ENCODE assay signal across 12 mouse cellular contexts in the genomic region with DNA sequence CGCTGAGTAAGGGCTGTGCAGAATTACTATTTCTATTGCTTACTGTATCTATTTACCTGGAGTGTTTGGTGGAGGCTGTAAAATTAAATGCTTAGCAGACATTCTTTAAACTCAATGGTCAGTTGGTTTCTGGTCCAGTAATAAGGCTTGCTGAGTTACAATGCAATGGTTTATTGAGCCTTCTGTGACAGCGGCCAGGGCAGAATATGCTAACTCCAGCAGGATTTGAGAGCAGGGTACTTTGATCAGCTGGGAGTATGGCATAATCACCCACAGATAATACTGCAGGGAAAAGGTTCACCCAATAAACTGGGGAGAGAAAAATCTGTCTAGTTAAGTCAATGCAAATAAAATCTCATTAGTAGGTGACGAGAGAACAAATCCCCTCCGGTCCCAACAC.
DNase-seq lines count a peak whose midpoint lies in the region; ATAC-seq and TF ChIP-seq lines count a peak whose summit lies in the region.
"Had no signal": no experiment of that assay in that cellular context is flagged by ENCODE, and none has a peak within 500 bp of the region (broad histone marks: within the 10 kb centered on the region; RNA-seq: fewer than 3 reads in every experiment).

No protein-coding gene starts in this region.

- H3K36me3 ChIP-seq in hindbrain, embryonic 12.5 days: no peaks in the 10 kb centered on the region
- no peaks in the 10 kb centered on the region for H3K36me3 ChIP-seq in hindbrain, postnatal 0 days (ENCODE audit: insufficient read depth, low read length)
- H3K36me3 ChIP-seq in liver, embryonic 14.5 days (replicated peaks; ENCODE audit: control insufficient read depth, insufficient read depth, low read depth): no peaks in the 10 kb centered on the region
- no peaks in the 10 kb centered on the region for H3K36me3 ChIP-seq in limb, embryonic 11.5 days (ENCODE audit: control insufficient read depth, insufficient read depth, low read length)
- H3K36me3 ChIP-seq in stomach, embryonic 16.5 days (ENCODE audit: control insufficient read depth, insufficient read depth, low read length): no peaks in the 10 kb centered on the region
- H3K36me3 ChIP-seq: lung, embryonic 15.5 days had no signal

- H3K9ac ChIP-seq in hindbrain, embryonic 12.5 days: no peak overlapping the region
- H3K9ac ChIP-seq in hindbrain, postnatal 0 days (replicated peaks; ENCODE audit: low read length): no peak overlapping the region
- H3K9ac ChIP-seq in liver, embryonic 14.5 days (replicated peaks): no peak overlapping the region
- H3K9ac ChIP-seq in limb, embryonic 11.5 days (ENCODE audit: low read length): no peak overlapping the region
- no peak overlapping the region for H3K9ac ChIP-seq in stomach, embryonic 16.5 days (ENCODE audit: low read length)
- H3K9ac ChIP-seq: lung, embryonic 15.5 days had no signal

- no peaks in the 10 kb centered on the region for H3K9me3 ChIP-seq in hindbrain, embryonic 12.5 days (replicated peaks)
- H3K9me3 ChIP-seq in hindbrain, postnatal 0 days (ENCODE audit: low read length): no peaks in the 10 kb centered on the region
- no peaks in the 10 kb centered on the region for H3K9me3 ChIP-seq in liver, embryonic 14.5 days (ENCODE audit: control insufficient read depth, low read length)
- H3K9me3 ChIP-seq in limb, embryonic 11.5 days (ENCODE audit: control insufficient read depth, low read length): no peaks in the 10 kb centered on the region
- no peaks in the 10 kb centered on the region for H3K9me3 ChIP-seq in stomach, embryonic 16.5 days (replicated peaks; ENCODE audit: control insufficient read depth, low read length)
- H3K9me3 ChIP-seq: lung, embryonic 15.5 days had no signal

- H3K4me1 ChIP-seq in hindbrain, embryonic 12.5 days: peaks cover 66% of the 10 kb centered on the region
- H3K4me1 ChIP-seq in hindbrain, postnatal 0 days (ENCODE audit: insufficient read depth, low read length): 0 out of 2 replicates have a peak, but pooled peaks cover 3% of the 10 kb centered on the region
- H3K4me1 ChIP-seq in liver, embryonic 14.5 days (replicated peaks; ENCODE audit: control insufficient read depth in 2 of 2, insufficient read depth in 2 of 2, low read length in 1 of 2): no peaks in the 10 kb centered on the region; a peak in 1 of 4 replicates
- H3K4me1 ChIP-seq in limb, embryonic 11.5 days (ENCODE audit: control insufficient read depth, insufficient read depth, low read length): peaks cover 20% of the 10 kb centered on the region
- peaks cover 14% of the 10 kb centered on the region for H3K4me1 ChIP-seq in stomach, embryonic 16.5 days (ENCODE audit: control insufficient read depth, insufficient read depth, low read length)

- no peak for ATAC-seq in hindbrain, embryonic 12.5 days (ENCODE audit: low FRiP score)
- no peak for ATAC-seq in hindbrain, postnatal 0 days
- ATAC-seq in liver, embryonic 14.5 days (ENCODE audit: insufficient read depth): no peak
- ATAC-seq in limb, embryonic 11.5 days (ENCODE audit: insufficient number of reproducible peaks, low FRiP score, low TSS enrichment, low read depth): no peak
- no peak for ATAC-seq in stomach, embryonic 16.5 days (ENCODE audit: insufficient read depth, low FRiP score)

- peak overlapping the region; percentile 19 for H3K27ac ChIP-seq in hindbrain, embryonic 12.5 days
- H3K27ac ChIP-seq in hindbrain, postnatal 0 days: no peak overlapping the region
- no peak overlapping the region for H3K27ac ChIP-seq in liver, embryonic 14.5 days
- H3K27ac ChIP-seq in limb, embryonic 11.5 days (replicated peaks; ENCODE audit: low read depth, low read length): peak overlapping the region; percentile 25
- 0 out of 2 replicates have a peak overlapping the region, but pooled peaks have one; percentile 15 for H3K27ac ChIP-seq in stomach, embryonic 16.5 days (ENCODE audit: low read length)
- H3K27ac ChIP-seq: kidney, postnatal 0 days; lung, embryonic 15.5 days had no signal

- no peak for DNase-seq in hindbrain, postnatal 0 days (ENCODE audit: low spot score)
- DNase-seq in liver, embryonic 14.5 days (ENCODE audit: low read depth in 3 of 3, low spot score in 3 of 3): no peak
- no peak for DNase-seq in liver
- DNase-seq in limb, embryonic 11.5 days (ENCODE audit: low spot score): no peak
- DNase-seq in adrenal gland, postnatal 10 days: no peak
- DNase-seq in adipocyte (ENCODE audit: low spot score): no peak
- DNase-seq: adrenal gland, postnatal 36 days; cerebellum, adult 11 months had no signal

- TF ChIP-seq CTCF in hindbrain, postnatal 0 days (IDR thresholded peaks at IDR 0.05; ENCODE audit: low read depth): no peak
- no peak for TF ChIP-seq CTCF in liver, embryonic 14.5 days (IDR thresholded peaks at IDR 0.05; ENCODE audit: low read depth)

- no peak overlapping the region for H3K4me2 ChIP-seq in hindbrain, embryonic 12.5 days (replicated peaks)
- no peak overlapping the region for H3K4me2 ChIP-seq in hindbrain, postnatal 0 days (ENCODE audit: low read depth, low read length)
- H3K4me2 ChIP-seq in liver, embryonic 14.5 days (ENCODE audit: low read depth): peak overlapping the region; percentile 31; the same call in 1 of the 2 replicates
- H3K4me2 ChIP-seq in limb, embryonic 11.5 days (ENCODE audit: low read depth, severe bottlenecking): no peak overlapping the region
- no peak overlapping the region for H3K4me2 ChIP-seq in stomach, embryonic 16.5 days (ENCODE audit: low read depth, low read length)
- H3K4me2 ChIP-seq: lung, embryonic 15.5 days had no signal

- no peaks in the 10 kb centered on the region for H3K27me3 ChIP-seq in hindbrain, embryonic 12.5 days
- H3K27me3 ChIP-seq in hindbrain, postnatal 0 days (ENCODE audit: insufficient read depth, low read length): no peaks in the 10 kb centered on the region
- H3K27me3 ChIP-seq in liver, embryonic 14.5 days (ENCODE audit: control insufficient read depth, insufficient read depth, low read length): no peaks in the 10 kb centered on the region
- no peaks in the 10 kb centered on the region for H3K27me3 ChIP-seq in limb, embryonic 11.5 days (ENCODE audit: control insufficient read depth, insufficient read depth, low read length)
- no peaks in the 10 kb centered on the region for H3K27me3 ChIP-seq in stomach, embryonic 16.5 days (ENCODE audit: control insufficient read depth, insufficient read depth, low read length)
- H3K27me3 ChIP-seq: lung, embryonic 15.5 days had no signal

- 69% methylated on average over 4 of the region's 4 CpGs for WGBS in hindbrain, embryonic 12.5 days
- WGBS in hindbrain, postnatal 0 days: 69% methylated on average over 4 of the region's 4 CpGs
- 68% methylated on average over 4 of the region's 4 CpGs for WGBS in liver, embryonic 14.5 days (ENCODE audit: insufficient replicate concordance)
- 48% methylated on average over 4 of the region's 4 CpGs for WGBS in limb, embryonic 11.5 days
- WGBS in stomach, embryonic 16.5 days: 62% methylated on average over 4 of the region's 4 CpGs

- H3K4me3 ChIP-seq in hindbrain, embryonic 12.5 days: no peak overlapping the region
- H3K4me3 ChIP-seq in hindbrain, postnatal 0 days (ENCODE audit: low read length): no peak overlapping the region
- H3K4me3 ChIP-seq in liver, embryonic 14.5 days (ENCODE audit: insufficient read depth in 1 of 2, low read depth in 2 of 2, low read length in 2 of 2): no peak overlapping the region
- H3K4me3 ChIP-seq in limb, embryonic 11.5 days (ENCODE audit: low read depth, low read length): no peak overlapping the region
- no peak overlapping the region for H3K4me3 ChIP-seq in stomach, embryonic 16.5 days (replicated peaks; ENCODE audit: low read length)
- H3K4me3 ChIP-seq: lung, embryonic 15.5 days had no signal

- TF ChIP-seq EP300 in liver, embryonic 14.5 days (IDR thresholded peaks at IDR 0.05; ENCODE audit: low read depth): no peak

Comparison
In these comparisons a context has a peak if more than half of its experiments do, and no peak if none do; other contexts are left out.
1. H3K27ac ChIP-seq: peak in hindbrain, embryonic 12.5 days (single experiment), limb, embryonic 11.5 days (single experiment) and stomach, embryonic 16.5 days (single experiment); none in hindbrain, postnatal 0 days (single experiment) and liver, embryonic 14.5 days (single experiment).